Mouse (Mus musculus) left cerebral cortex, postnatal 36 days (tissue): Measurements from ENCODE around the gene Olfr199. TPM values are rescaled to one million over a fixed set of nuclear protein-coding genes. Genes with fewer than 3 reads are reported as not detected.
"Not testable (repeated sequence)": the region's sequence is repeated elsewhere in the genome, so short reads cannot be mapped to it uniquely, and the experiment has no call there.

ENCODE experiments used
- DNase-seq, 2 experiments: peaks; one replicate each; pipeline ENCODE4 v3.0.0; 2021 to 2022; ENCODE audit warnings: low spot score in 2 of 2, mixed read lengths in 1 of 2
- intact Hi-C: fragments of 180-260 bp; cut with DNase I; formaldehyde crosslinking; loops from one replicate; pipeline ENCODE4 v1.15.1; 2025
- total RNA-seq, 2 experiments: library from RNA; stranded (reverse); gene quantifications; 2 replicates each; pipeline ENCODE4 v1.2.3; 2021

Gene Olfr199
- not detected for total RNA-seq

DNA sequence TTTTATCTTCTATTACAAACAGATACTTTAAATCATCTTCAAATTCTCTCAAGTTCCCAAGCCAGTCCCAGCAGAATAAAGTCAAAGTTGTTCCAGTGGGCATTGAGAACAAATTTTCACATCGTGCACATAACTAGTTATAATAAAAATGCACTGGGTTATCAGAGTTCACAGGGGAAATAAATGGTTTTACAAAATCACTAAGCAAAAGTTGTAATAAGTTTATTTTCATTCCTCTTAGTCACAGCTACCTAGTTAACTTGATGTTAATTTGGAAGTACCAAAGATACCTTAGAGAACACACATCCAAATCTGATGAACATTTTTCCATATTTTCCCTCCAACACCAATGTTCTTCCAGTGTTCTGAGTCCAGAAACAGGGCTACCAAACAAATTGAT, at the start of gene Olfr199:
TSS of gene Olfr199 (minus strand) at position 101 of the 400 bp plus-strand sequence.
- intact Hi-C loops, DNase-seq: not testable (repeated sequence)

DNA sequence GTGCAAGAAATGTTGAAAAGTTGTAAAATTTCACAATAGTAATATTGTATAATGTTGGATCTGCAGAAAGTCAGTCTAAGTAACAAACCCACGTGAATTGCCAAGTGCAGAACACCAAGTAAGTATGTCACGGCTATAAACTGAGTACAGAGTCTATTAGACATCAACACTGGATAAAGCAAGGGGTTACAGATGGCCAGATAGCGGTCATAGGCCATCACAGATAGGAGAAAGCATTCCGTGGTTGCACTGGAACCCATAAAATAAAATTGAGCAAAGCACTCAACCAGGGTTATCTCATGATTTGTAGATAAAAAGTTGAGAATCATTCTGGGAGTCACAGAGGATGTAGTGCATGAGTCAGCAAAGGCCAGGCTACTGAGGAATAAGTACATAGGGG, 49.5 kb upstream of the Olfr199 start:
- intact Hi-C loops, DNase-seq: not testable (repeated sequence)

DNA sequence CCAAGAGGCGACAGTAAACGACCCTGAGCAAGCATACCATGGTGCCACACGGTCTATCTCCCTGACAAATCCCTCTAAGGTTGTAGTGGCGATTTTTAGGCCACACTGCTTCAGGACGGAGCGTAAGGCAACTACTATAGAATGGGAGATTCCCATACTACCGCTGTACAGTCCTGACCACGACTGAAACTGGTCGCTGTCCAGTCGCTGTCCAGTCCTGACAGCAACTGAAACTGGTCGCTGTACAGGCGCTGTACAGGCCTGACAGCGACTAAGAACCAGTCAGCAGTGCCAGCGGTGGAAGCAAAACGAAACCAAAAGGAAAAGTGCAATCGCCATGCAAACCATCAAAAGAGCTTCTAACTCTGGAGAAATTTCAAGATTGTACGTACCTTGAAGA, 30.1 kb upstream of the Olfr199 start:
- intact Hi-C loops: no loop called here
- no peak for DNase-seq

DNA sequence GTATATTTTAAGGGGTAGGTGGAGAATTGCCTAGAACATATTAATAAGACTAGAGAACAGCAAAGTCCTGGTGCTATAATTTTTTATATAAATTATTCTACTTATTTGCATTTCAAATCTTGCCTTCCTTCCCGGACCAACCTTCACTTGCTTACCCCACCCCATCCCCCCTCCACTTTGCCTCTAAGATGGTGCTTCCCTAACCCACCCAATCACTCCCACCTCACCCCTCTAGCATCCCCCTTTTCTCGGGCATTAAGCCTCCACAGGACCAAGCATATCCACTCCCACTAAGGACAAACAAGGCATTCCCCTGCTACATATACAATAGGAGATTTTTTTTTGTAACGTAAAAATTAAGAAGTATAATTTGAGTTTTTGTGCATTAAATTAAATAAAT, 1.7 kb downstream of the Olfr199 start:
- DNase-seq, intact Hi-C loops: not testable (repeated sequence)

DNA sequence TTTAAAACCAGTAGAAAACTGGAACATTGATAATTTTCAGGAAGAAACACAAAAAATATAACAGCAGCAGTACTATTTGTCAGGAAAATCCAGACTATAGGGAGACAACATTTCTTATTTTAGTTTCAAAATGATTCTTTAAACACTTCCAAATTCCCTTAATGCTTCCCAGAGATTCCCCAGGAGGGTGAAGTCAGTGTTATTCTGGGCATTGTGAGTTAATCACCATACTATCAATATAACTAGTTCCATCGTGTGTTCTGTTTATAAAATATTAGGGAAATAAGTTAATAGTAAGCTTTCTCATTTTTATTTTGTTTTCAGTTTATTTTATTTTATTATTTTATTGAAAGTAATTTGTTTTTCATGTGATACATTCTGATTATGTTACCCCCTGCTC, 16.1 kb downstream of the Olfr199 start, which contains the start of gene Olfr198:
TSS of gene Olfr198 (minus strand) at position 101 of the 400 bp plus-strand sequence.
- intact Hi-C loops, DNase-seq: not testable (repeated sequence)

DNA sequence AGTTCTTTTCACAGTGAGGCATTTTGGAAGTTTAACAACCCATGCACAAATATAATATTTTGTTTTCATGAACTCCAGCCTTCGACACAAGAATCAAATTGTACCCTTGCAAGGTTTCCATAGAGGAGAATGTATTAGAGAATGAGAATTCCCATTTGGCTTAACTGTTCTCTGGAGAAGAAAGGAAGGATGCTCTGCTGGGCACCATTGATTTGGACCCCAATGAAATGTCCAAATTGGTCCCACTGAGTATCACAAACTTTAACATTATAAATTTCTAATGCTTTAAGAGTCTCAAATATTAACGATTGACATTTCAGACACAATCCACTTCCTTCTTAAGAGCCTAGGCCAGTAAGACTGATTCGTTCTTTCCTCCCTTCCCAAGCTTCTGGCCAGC, 49.2 kb downstream of the Olfr199 start, which contains the start of gene Olfr196:
TSS of gene Olfr196 (minus strand) at position 101 of the 400 bp plus-strand sequence.
- intact Hi-C loops: no loop called here
- DNase-seq: no peak

Other genes with a start within 250 kb of the Olfr199 start
- gene Olfr183, start 224.4 kb downstream of the Olfr199 start, total RNA-seq: not detected
- not detected for gene Olfr186, start 189.5 kb downstream of the Olfr199 start, total RNA-seq
- not detected for gene Olfr187, start 180.0 kb downstream of the Olfr199 start, total RNA-seq
- not detected for gene Olfr190, start 141.8 kb downstream of the Olfr199 start, total RNA-seq
- not detected for gene Olfr191, start 129.9 kb downstream of the Olfr199 start, total RNA-seq
- gene Olfr193, start 107.9 kb downstream of the Olfr199 start, total RNA-seq: not detected
- not detected for gene Olfr194, start 98.7 kb downstream of the Olfr199 start, total RNA-seq
- not detected for gene Olfr195, start 72.7 kb downstream of the Olfr199 start, total RNA-seq
- not detected for gene Olfr196, start 49.3 kb downstream of the Olfr199 start, total RNA-seq
- not detected for gene Olfr198, start 16.2 kb downstream of the Olfr199 start, total RNA-seq
- not detected for gene Olfr201, start 52.9 kb upstream of the Olfr199 start, total RNA-seq
- not detected for gene Olfr202, start 67.0 kb upstream of the Olfr199 start, total RNA-seq
- not detected for gene Olfr203, start 79.1 kb upstream of the Olfr199 start, total RNA-seq
- gene Olfr204, start 98.5 kb upstream of the Olfr199 start, total RNA-seq: under 1 TPM in 1 of 2 experiments, not detected in 1; 0.07 TPM
- gene Olfr205, start 111.4 kb upstream of the Olfr199 start, total RNA-seq: not detected
- gene Olfr206, start 129.5 kb upstream of the Olfr199 start, total RNA-seq: not detected
- not detected for gene Olfr209, start 144.2 kb upstream of the Olfr199 start, total RNA-seq
- gene Gabrr3, start 187.6 kb upstream of the Olfr199 start, total RNA-seq: under 1 TPM in 1 of 2 experiments, not detected in 1; 0.20 TPM